Comparison of ENCODE assay signal across 18 mouse cellular contexts in the genomic region with DNA sequence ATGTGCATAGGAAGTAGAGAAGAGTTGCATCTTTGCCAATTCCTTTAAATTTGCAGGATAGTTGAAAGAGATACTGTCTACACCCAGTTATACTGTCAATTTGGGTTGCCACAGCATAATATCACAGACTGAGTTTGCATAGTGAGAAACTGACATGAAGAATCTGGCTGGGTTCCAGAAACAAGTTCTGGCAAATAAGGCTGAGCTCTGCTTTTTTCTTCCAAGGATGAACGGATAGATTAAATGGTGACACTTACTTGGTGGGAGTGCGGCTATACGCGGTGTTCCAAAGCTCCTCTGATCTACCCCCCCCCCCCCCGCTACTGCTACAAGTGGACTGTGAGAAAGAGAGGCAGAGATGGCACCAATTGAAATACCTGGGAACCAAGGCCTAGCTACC.
"Had no signal": no experiment of that assay in that cellular context is flagged by ENCODE, and none has a peak within 500 bp of the region (broad histone marks: within the 10 kb centered on the region; RNA-seq: fewer than 3 reads in every experiment).

No protein-coding gene starts in this region.

- H3K9me3 ChIP-seq: limb, embryonic 12.5 days; midbrain, embryonic 10.5 days; neural tube, embryonic 15.5 days had no signal

- DNase-seq: kidney, adult 9 months; kidney, postnatal 36 days; layer of hippocampus, adult 9-11 months; layer of hippocampus, postnatal 36 days; lung, adult 2 months; lung, postnatal 10 days; lung, postnatal 4 days; midbrain, embryonic 14.5 days; right cerebral cortex, adult 18-20 months; right cerebral cortex, postnatal 25 days; thymus, postnatal 4 days had no signal

- H3K27me3 ChIP-seq: limb, embryonic 12.5 days; neural tube, embryonic 15.5 days had no signal

- H3K4me2 ChIP-seq: limb, embryonic 12.5 days; neural tube, embryonic 15.5 days had no signal

- H3K9ac ChIP-seq: limb, embryonic 12.5 days; liver, embryonic 14.5 days; neural tube, embryonic 15.5 days had no signal

- H3K4me3 ChIP-seq: limb, embryonic 12.5 days; midbrain, embryonic 10.5 days; myocyte; neural tube, embryonic 15.5 days had no signal

- H3K4me1 ChIP-seq: limb, embryonic 12.5 days; midbrain, embryonic 10.5 days had no signal

- H3K36me3 ChIP-seq: limb, embryonic 12.5 days; midbrain, embryonic 10.5 days; neural tube, embryonic 15.5 days had no signal

- H3K27ac ChIP-seq: kidney, postnatal 0 days; limb, embryonic 12.5 days; liver, embryonic 14.5 days; midbrain, embryonic 10.5 days; neural tube, embryonic 15.5 days; stomach, postnatal 0 days had no signal
